Mouse (Mus musculus): Measurements from ENCODE around the gene Gas2l1. TPM values are rescaled to one million over a fixed set of nuclear protein-coding genes. Genes with fewer than 3 reads are reported as not detected.
A peak's percentile ranks its signal among the peaks of the same experiment; 100 is the strongest.

Gene Gas2l1
- polyA plus RNA-seq, 1 experiment, result 28.4 TPM

- no peaks in the 10 kb centered on the region for H3K9me3 ChIP-seq (replicated peaks; ENCODE audit: control insufficient read depth, insufficient read depth, low read length, poor library complexity, severe bottlenecking)
- H3K4me3 ChIP-seq (ENCODE audit: low read depth, low read length), result no peak overlapping the region
- H3K27ac ChIP-seq (ENCODE audit: insufficient read depth, low read length), result no peak overlapping the region
- TF ChIP-seq CTCF (IDR thresholded peaks at IDR 0.05; ENCODE audit: low read depth, low read length), result peak; percentile 16
- no peak for TF ChIP-seq POLR2A (IDR thresholded peaks at IDR 0.05; ENCODE audit: insufficient read depth, low read length)
- no peak for TF ChIP-seq EP300 (IDR thresholded peaks at IDR 0.05; ENCODE audit: insufficient read depth, low read depth, low read length)
- no peaks in the 10 kb centered on the region for H3K27me3 ChIP-seq (ENCODE audit: control insufficient read depth, insufficient read depth, low read length, poor library complexity, severe bottlenecking)
- H3K36me3 ChIP-seq (ENCODE audit: control insufficient read depth, insufficient read depth, low read length, poor library complexity, severe bottlenecking), result peaks cover 83% of the 10 kb centered on the region
- no peaks in the 10 kb centered on the region for H3K4me1 ChIP-seq (ENCODE audit: control insufficient read depth, insufficient read depth, low read length)
- H3K9ac ChIP-seq (ENCODE audit: low read depth, poor library complexity, severe bottlenecking), result no peak overlapping the region
These were observed 9.8 kb upstream of the Gas2l1 start for GRCm38 (mm10) chr11:5074882-5075281.

GRCm38 (mm10) chr11:5068126-5068971 is 3.2 kb upstream of the Gas2l1 start:
- no peak overlapping the region for H3K9ac ChIP-seq (ENCODE audit: low read depth, poor library complexity, severe bottlenecking)
- peaks cover 47% of the 10 kb centered on the region for H3K36me3 ChIP-seq (ENCODE audit: control insufficient read depth, insufficient read depth, low read length, poor library complexity, severe bottlenecking)
- H3K4me3 ChIP-seq (ENCODE audit: low read depth, low read length), result no peak overlapping the region
- no peak for TF ChIP-seq POLR2A (IDR thresholded peaks at IDR 0.05; ENCODE audit: insufficient read depth, low read length)
- no peak for TF ChIP-seq CTCF (IDR thresholded peaks at IDR 0.05; ENCODE audit: low read depth, low read length)
- TF ChIP-seq EP300 (IDR thresholded peaks at IDR 0.05; ENCODE audit: insufficient read depth, low read depth, low read length), result no peak
- no peak overlapping the region for H3K27ac ChIP-seq (ENCODE audit: insufficient read depth, low read length)
- H3K9me3 ChIP-seq (replicated peaks; ENCODE audit: control insufficient read depth, insufficient read depth, low read length, poor library complexity, severe bottlenecking), result no peaks in the 10 kb centered on the region
- no peaks in the 10 kb centered on the region for H3K4me1 ChIP-seq (ENCODE audit: control insufficient read depth, insufficient read depth, low read length)
- no peaks in the 10 kb centered on the region for H3K27me3 ChIP-seq (ENCODE audit: control insufficient read depth, insufficient read depth, low read length, poor library complexity, severe bottlenecking)

GRCm38 (mm10) chr11:5067063-5067462 is 1.9 kb upstream of the Gas2l1 start:
- H3K9ac ChIP-seq (ENCODE audit: low read depth, poor library complexity, severe bottlenecking), result no peak overlapping the region
- no peak overlapping the region for H3K27ac ChIP-seq (ENCODE audit: insufficient read depth, low read length)
- no peak for TF ChIP-seq CTCF (IDR thresholded peaks at IDR 0.05; ENCODE audit: low read depth, low read length)
- TF ChIP-seq EP300 (IDR thresholded peaks at IDR 0.05; ENCODE audit: insufficient read depth, low read depth, low read length), result no peak
- no peak for TF ChIP-seq POLR2A (IDR thresholded peaks at IDR 0.05; ENCODE audit: insufficient read depth, low read length)
- peaks cover 34% of the 10 kb centered on the region for H3K36me3 ChIP-seq (ENCODE audit: control insufficient read depth, insufficient read depth, low read length, poor library complexity, severe bottlenecking)
- H3K4me3 ChIP-seq (ENCODE audit: low read depth, low read length), result no peak overlapping the region
- no peaks in the 10 kb centered on the region for H3K9me3 ChIP-seq (replicated peaks; ENCODE audit: control insufficient read depth, insufficient read depth, low read length, poor library complexity, severe bottlenecking)
- H3K27me3 ChIP-seq (ENCODE audit: control insufficient read depth, insufficient read depth, low read length, poor library complexity, severe bottlenecking), result no peaks in the 10 kb centered on the region
- H3K4me1 ChIP-seq (ENCODE audit: control insufficient read depth, insufficient read depth, low read length), result peaks cover 2% of the 10 kb centered on the region

- Histone ChIP-seq H3K27me3 (ENCODE audit: control insufficient read depth, insufficient read depth, low read length, poor library complexity, severe bottlenecking) (no peaks in the 10 kb centered on the region), H3K4me1 (ENCODE audit: control insufficient read depth, insufficient read depth, low read length) (peaks cover 4% of the 10 kb centered on the region), H3K4me3 (ENCODE audit: low read depth, low read length) (peak overlapping the region; percentile 78), H3K36me3 (ENCODE audit: control insufficient read depth, insufficient read depth, low read length, poor library complexity, severe bottlenecking) (peaks cover 10% of the 10 kb centered on the region), H3K9me3 (replicated peaks; ENCODE audit: control insufficient read depth, insufficient read depth, low read length, poor library complexity, severe bottlenecking) (no peaks in the 10 kb centered on the region), H3K27ac (ENCODE audit: insufficient read depth, low read length) (no peak overlapping the region), H3K9ac (ENCODE audit: low read depth, poor library complexity, severe bottlenecking) (peak overlapping the region; percentile 85)
- no peak for TF ChIP-seq CTCF (IDR thresholded peaks at IDR 0.05; ENCODE audit: low read depth, low read length)
- TF ChIP-seq EP300 (IDR thresholded peaks at IDR 0.05; ENCODE audit: insufficient read depth, low read depth, low read length), result no peak
These were observed 658 bp downstream of the Gas2l1 start for GRCm38 (mm10) chr11:5064282-5065055.

GRCm38 (mm10) chr11:5063561-5064281 is 1.4 kb downstream of the Gas2l1 start:
- peak overlapping the region; percentile 78 for H3K4me3 ChIP-seq (ENCODE audit: low read depth, low read length)
- peaks cover 4% of the 10 kb centered on the region; the same call in 1 of the 2 replicates for H3K36me3 ChIP-seq (ENCODE audit: control insufficient read depth, insufficient read depth, low read length, poor library complexity, severe bottlenecking)
- H3K9me3 ChIP-seq (replicated peaks; ENCODE audit: control insufficient read depth, insufficient read depth, low read length, poor library complexity, severe bottlenecking), result no peaks in the 10 kb centered on the region
- peaks cover 4% of the 10 kb centered on the region for H3K4me1 ChIP-seq (ENCODE audit: control insufficient read depth, insufficient read depth, low read length)
- no peak overlapping the region for H3K27ac ChIP-seq (ENCODE audit: insufficient read depth, low read length)
- H3K27me3 ChIP-seq (ENCODE audit: control insufficient read depth, insufficient read depth, low read length, poor library complexity, severe bottlenecking), result no peaks in the 10 kb centered on the region
- no peak for TF ChIP-seq CTCF (IDR thresholded peaks at IDR 0.05; ENCODE audit: low read depth, low read length)
- TF ChIP-seq EP300 (IDR thresholded peaks at IDR 0.05; ENCODE audit: insufficient read depth, low read depth, low read length), result no peak
- no peak for TF ChIP-seq POLR2A (IDR thresholded peaks at IDR 0.05; ENCODE audit: insufficient read depth, low read length)
- peak overlapping the region; percentile 85 for H3K9ac ChIP-seq (ENCODE audit: low read depth, poor library complexity, severe bottlenecking)
